Mouse (Mus musculus) right cerebral cortex, postnatal 25 days (tissue): ENCODE results near the gene Gm10912.
"Not testable (repeated sequence)": the region's sequence is repeated elsewhere in the genome, so short reads cannot be mapped to it uniquely, and the experiment has no call there.

ENCODE experiments used
- DNase-seq: peaks from one replicate; pipeline ENCODE4 v3.0.0; 2022

The Gm10912 gene

DNA sequence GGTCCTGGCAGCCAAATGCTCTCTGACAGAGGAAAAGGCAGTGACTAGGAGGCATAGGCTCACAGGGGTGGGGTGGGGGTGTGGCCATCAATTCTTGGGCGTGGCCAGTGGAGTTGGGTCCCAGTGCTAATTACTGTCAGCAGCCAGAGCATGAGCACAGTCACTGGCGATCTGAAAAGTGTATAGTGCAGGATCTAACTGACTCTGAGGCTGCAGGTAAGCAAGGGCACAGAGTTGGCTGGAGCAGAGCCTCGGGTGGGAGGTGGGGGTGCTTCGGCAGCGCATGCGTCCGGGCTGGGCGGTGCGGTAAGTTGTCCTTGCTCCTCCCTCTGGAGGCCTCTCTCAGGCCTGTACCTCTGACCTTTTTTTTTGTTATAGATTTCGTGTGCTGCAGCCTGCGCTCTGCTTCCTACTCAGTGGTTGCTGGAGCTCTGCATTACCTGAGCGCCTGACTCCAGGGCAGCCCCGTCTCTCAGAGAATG lies 4.1 kb downstream of the Gm10912 start, which contains the start of gene Cd59b:
TSS of gene Cd59b (plus strand) at position 146 of the 482 bp plus-strand sequence.
- no peak for DNase-seq

DNA sequence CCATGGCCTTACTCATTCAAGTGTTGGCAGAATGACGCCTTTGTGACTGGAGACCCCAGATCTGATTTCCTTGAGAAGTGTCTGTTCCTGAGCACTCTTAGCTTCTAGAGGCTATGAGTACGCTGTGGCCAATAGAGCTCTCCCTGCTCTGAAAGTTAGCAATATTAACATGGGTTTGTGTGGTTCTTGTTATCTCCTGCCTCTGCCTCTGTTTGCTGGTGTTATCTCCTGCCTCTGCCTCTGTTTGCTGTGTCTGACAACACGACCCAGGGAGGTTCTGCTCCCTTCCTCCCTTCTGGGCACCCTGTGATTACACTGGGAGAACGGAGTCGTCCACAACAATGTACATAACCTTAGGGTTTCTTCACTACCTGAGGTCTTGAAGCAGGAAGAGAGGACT lies 12.7 kb downstream of the Gm10912 start:
- not testable (repeated sequence) for DNase-seq

GRCm38 (mm10) chr2:104081436-104082050 lies 15.9 kb downstream of the Gm10912 start:
- not testable (repeated sequence) for DNase-seq

GRCm38 (mm10) chr2:104082474-104082873 lies 16.8 kb downstream of the Gm10912 start:
- no peak for DNase-seq

DNA sequence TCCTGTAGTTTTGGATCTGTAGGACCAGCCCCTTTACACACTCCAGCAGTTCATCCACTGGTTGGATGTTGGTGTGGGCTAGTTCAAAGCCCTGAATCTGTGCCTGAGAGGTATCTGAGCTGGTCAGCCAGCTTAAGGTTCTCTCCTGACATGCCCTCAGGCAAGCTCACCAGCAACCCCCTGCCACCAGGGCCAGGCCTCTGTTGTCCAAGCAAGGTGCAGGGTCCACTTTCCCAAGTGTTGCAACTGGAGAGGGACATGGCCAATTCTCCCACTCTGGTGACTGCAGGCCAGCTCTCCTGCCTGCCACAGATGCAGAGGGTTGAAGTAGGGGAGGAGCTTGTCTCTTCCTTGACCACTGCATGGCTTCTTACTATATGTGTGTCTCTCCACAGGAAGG lies 18.4 kb downstream of the Gm10912 start:
- DNase-seq: not testable (repeated sequence)

GRCm38 (mm10) chr2:104087562-104087961 lies 21.9 kb downstream of the Gm10912 start:
- not testable (repeated sequence) for DNase-seq

GRCm38 (mm10) chr2:104093305-104093704 lies 27.7 kb downstream of the Gm10912 start:
- DNase-seq: no peak

DNA sequence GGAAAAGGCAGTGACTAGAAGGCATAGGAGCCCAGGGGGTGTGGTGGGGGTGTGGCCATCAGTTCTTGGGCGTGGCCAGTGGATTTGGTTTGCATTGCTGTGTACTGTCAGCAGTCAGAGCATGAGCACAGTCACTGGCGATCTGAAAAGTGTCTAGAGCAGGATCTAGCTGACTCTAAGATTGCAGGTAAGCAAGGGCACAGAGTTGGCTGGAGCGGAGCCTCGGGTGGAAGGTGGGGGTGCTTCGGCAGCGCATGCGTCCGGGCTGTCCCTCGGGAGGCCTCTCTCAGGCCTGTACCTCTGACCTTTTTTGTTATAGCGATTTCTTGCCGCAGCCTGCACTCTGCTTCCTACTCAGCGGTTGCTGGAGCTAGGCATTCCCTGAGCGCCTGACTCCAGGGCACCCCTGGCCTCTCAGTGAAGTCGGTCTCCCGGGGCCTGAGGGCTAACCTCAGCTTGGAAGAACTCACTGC lies 30.2 kb downstream of the Gm10912 start, which contains the start of gene Cd59a:
TSS of gene Cd59a (plus strand) at position 61 of the 473 bp plus-strand sequence.
- peak; percentile 19 for DNase-seq

- no peak for DNase-seq
These were observed 30.6 kb downstream of the Gm10912 start for GRCm38 (mm10) chr2:104096256-104096655.

DNA sequence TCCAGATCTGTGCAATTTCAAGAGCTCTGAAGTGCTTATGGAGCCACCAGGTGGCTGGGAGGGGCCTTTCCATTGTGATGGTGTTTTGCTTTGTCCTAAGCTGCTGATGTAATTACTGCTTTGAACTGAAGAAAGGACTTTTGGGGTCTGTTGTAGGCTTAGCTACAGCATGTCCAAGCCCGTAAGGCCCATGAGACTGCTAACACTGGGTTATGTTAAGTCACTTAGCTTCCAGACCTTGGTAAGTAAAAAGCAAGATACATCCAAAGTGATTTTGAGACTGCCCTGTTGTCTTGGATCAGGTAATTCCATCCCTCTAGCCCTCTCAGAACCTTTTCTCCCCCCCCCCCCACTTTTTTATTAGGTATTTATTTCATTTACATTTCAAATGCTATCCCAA lies 31.2 kb downstream of the Gm10912 start:
- not testable (repeated sequence) for DNase-seq

- DNase-seq: not testable (repeated sequence)
These were observed 31.8 kb downstream of the Gm10912 start for GRCm38 (mm10) chr2:104097396-104097795.

- no peak for DNase-seq
These were observed 33.1 kb downstream of the Gm10912 start for GRCm38 (mm10) chr2:104098529-104099230.

DNA sequence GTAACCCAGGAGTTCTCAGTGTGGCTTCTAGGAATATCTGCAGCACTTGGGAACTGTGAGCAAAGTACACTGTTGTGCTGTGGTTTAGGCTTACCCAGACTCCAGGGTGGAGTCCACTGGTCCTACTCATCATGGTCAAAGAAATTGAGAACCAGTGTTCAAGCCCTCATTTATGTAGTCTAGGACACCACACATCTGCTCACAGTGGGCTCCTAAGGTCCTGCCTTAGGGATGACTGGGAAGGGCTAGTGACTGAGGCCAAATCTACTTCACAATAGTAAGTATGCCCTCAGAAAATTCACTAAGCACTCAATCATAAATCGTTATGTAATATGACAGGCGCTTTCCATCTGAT lies 33.6 kb downstream of the Gm10912 start:
- DNase-seq: no peak

DNA sequence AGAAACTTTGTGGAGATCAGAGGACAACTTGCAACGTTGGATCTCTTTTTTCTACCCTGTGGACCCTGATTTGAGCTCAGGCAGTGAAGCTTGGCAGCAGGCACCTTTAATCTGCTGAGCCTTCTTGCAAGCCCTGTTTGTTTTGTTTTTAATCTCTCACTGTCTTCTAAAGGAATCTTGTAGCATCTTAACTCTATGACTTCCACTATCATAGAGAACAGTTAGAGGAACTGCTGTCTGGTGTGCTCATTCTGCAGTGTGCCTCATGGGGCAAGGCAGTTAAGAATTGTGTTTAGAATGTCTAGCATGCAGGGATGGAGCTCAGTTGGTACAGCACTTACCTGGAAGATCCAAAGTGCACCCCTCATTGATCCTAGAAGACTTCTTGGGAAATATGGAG lies 34.3 kb downstream of the Gm10912 start:
- DNase-seq: no peak

GRCm38 (mm10) chr2:104104800-104105199 lies 39.2 kb downstream of the Gm10912 start:
- no peak for DNase-seq

DNA sequence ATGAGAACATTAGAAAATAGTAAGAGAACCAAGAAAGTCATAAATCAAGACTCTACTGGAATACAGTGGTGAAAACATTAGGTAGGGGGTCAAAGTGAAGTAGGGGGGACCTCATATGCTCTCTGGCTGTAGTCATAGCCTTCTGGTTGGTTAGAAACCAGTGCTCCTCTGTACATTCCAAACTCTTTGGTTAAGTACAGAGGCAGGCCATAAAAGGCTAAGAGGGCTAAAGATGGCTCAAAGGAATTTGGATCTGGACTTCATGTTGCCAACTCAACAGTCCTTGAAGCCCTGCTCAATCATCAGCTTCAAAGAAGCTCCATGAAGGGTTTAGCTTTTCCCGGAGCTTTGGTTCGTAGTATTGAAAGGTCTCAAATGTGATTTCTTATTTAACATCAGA lies 43.4 kb downstream of the Gm10912 start:
- not testable (repeated sequence) for DNase-seq

GRCm38 (mm10) chr2:104109528-104109927 lies 43.9 kb downstream of the Gm10912 start:
- DNase-seq: no peak

GRCm38 (mm10) chr2:104110031-104110430 lies 44.4 kb downstream of the Gm10912 start:
- DNase-seq: no peak

DNA sequence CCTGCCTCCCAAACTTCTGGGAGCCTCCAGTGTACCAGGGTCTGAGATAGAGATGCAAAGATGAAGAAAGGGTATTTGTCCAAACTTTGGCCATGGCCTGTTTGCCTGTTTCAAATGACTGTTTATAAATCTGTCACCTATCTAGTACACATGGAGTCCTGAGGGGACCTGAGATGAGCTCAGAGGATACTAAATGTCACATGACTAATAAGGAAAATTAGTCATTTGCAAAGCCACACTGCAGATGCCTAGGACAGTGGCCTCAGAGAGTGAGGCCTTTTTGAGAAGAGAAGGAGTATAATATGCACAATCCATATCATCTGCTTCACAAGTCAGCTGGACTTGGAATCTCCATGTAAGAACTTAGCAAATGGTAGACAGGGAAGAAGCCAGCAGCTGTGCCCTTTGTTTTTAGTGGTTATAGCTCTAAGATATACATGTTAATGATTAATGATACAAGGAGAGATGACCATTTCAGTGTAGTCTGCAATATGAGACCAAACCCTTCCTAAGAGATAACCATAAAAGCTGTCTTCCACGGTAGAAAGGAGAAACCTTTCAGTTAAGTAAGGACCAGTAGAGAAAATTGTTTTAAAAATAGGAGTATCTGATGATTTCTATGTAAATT lies 45.7 kb downstream of the Gm10912 start:
- not testable (repeated sequence) for DNase-seq

DNA sequence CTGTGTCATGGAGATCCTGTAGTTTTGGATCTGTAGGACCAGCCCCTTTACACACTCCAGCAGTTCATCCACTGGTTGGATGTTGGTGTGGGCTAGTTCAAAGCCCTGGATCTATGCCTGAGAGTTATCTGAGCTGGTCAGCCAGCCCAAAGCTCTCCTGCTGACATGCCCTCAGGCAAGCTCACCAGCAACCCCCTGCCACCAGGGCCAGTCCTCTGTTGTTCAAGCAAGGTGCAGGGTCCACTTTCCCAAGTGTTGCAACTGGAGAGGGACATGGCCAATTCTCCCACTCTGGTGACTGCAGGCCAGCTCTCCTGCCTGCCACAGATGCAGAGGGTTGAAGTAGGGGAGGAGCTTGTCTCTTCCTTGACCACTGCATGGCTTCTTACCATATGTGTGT lies 47.9 kb downstream of the Gm10912 start:
- not testable (repeated sequence) for DNase-seq

DNA sequence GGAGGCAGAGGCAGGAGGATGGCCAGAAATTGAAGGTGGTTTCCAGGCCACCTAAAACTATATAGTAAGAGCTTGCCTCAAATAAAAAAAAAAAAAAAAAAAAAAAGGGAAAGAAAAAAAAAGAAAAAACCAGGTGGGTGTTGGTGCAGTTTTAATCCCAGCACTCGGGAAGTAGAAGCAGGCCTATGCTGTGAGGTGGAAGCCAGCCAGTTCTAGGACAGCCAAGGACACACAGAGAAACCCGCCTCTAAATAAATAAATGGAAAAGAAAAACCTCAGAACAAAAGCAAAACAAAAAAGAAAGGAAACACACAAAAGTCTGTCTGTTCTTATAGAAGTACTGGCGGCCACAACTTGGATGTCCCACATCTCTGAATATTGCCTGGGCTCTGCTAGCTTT lies 49.3 kb downstream of the Gm10912 start:
- DNase-seq: no peak
